Mouse (Mus musculus) left cerebral cortex, adult 18-20 months (tissue): ENCODE measurements at regions not wholly inside any gene's neighbourhood (a gene's known extent, or its start where the extent isn't known, plus 50 kb on each side); places are given as distances from the start of the nearest gene placed in this dataset.

Experiments
- DNase-seq, 2 experiments: peaks; one replicate each; pipeline ENCODE4 v3.0.0; 2021 to 2022; ENCODE audit warnings: low spot score in 2 of 2, mixed read lengths in 1 of 2

DNA sequence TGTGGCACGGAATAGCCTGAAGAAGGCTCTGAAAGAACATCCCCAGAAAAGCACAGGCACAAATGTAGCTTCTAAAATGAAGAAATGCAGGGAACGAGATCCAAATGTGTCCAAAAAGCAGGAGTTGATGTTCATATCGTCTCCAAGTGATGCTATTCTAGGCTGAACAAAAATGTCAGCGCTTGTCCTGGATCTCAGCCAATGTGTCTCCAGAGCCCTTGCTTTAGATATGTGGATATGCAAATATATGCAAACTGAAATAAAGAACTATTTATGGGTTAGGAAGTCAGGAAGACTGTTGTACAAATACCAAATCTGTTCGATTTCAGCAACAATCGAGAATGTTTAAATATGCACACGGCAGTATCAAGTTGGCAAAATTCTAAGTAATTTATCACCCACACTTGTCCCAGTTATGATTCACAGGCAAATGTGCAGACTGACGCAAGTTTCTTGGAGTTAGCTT lies 320.4 kb downstream of the Synb start:
- peak; percentile 47 to 51 for DNase-seq

DNA sequence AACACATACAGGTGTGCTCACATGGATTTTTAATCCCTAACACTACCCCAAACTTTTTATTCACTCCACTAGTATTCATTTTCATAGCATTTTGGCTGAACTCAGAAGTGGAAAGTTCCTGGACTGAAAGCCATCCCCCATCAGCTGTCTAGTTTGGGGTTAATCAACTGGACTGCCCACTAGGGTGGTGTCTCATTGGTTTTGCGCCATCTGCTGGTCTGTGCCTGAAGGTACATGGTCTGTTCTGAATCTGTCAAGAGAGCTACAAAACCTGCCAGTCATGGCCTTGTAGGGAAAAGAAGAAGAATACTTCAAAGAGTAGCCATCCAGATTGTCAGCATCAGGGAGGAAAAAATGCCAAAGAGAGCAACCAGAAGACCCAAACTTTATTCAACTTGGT lies 327.3 kb downstream of the Synb start:
- DNase-seq: peak; percentile 51 to 62

DNA sequence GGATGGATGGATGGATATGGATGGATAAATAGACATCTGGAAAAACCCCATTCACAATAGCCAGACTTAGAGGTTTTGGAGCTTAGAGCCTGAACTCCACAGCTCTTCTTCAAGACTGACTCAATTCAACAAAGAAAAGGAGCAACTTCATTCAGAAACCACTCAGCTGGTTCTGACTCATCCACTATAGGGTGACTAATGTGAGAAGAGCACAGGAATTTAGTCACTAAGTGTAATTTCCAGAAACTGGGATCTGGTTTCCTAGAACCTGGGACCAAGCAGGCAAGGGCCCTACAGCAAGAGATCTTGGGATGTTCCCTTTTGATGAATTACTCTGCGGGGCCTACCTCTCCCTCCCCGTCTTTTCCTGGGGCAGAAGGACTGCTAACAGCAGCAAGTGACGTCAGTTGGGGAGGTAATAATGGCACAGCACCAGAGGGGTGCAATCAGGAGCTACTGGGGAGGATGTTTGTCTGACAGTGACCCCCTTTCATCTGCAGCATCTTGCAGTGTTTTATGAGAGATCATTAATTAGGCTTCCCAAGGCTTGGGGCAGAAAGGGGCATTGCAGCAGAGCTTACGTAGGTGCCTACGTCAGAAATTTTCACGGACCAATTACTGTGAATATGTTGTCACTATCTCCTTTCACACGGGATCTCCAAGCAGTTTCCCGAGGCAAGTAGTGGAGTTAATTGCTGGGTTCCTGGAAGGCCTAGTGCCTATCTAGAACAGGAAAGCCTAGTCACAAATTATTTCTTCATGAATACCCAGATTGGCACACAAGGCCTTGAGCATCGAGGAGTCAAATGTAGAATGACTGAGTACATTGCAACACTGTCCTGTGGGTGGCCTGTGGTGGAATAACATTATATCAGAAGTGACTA lies 339.3 kb downstream of the Synb start:
- DNase-seq: no peak

DNA sequence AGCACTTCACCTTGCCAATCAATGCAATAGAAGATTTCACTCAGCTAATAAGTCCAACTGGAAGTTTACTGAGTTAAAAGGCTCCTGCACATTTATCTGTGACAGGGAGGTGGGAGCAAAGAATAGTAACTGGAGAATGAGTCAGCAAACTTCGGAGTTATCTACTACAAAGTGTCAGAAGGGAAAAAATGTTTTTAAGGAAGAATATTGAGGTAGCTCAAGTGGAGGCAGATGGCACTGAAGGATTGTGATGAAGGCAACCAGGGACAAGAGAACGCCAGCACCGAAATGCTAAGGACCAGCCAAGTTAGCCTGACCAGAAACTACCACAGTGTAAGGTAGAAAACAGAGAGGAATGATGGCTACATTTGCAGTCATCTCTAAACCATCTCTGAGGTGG lies 348.2 kb downstream of the Synb start:
- DNase-seq: peak in 1 of 2 experiments; percentile 4

DNA sequence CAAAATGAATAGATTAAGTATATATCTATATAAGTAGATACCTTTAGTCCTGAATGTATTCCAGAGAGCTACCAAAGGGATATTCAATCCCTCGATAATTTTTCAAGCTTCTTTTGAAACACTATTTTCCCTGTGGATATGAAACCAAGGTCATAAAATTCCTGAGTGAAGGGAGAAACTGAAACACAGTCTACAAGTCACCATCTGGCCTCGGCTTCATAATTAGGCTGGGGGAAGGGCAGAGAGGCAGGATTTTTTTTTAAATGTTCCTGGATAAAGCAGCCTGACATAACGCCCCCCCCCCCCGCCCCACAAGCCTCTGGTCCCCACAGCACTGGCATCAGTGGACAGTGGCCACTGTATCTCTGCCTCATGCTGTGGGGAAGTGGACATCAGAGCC lies 348.7 kb downstream of the Synb start:
- DNase-seq: no peak

DNA sequence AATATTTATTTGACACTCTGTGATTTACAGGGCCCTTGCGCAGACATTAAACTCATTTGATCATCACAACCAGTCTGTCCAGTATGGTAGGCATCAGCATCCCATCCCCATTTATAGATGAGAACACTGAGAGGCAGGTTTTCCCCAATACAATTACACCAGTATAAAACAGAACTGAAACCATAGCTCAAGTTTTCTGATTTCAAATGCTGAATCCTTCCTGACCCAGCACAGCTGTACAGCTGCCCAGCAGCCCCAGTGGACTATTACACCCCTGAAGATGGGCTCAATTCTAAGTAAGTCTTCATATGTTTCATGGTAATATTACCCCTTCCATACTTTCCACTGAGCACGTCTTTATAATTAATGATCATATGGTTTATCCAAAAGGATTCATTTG lies 352.3 kb downstream of the Synb start:
- no peak for DNase-seq

DNA sequence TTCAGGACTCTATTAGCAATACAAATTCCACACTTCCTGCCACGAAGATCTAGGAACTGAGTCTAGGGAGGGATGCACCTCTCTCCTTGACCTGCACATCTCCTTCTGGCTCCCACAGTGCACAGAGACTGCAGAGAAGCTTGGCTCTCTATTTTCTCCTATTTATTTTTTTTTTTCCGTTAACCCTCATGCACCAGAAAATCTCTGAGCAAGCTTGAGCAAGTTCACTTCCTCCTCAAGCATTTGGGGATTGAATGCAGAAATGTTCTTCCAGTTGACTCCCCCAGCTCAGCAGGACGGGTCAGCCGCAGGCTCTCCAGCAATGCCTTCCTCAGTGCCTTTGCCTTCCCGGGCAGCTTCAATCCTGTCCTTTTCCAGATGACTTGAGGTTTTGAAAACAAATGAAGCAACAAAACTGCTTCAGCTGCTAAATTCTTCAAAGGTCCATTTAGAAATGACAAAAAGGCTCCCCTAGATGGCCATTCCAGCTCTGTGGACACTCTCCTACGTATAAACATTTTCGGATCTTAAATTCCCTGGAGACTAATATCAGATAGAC lies 352.9 kb downstream of the Synb start:
- DNase-seq: no peak

DNA sequence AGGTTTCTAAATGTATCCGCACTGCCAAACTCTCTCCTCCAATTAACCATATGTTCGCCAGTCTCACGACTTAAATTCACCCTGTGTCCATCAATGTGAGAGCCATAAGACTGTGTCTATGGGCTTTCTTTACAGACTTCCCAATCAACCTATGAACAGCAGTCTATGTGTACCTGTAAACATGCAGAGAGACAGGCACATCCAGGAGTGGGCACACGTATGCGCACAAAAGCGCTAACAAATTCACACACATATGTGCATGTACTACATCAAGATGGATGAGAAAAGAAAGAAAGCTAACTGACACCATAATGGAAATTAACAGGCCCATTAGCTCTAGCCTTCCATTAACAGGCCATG lies 358.8 kb downstream of the Synb start:
- DNase-seq: no peak

DNA sequence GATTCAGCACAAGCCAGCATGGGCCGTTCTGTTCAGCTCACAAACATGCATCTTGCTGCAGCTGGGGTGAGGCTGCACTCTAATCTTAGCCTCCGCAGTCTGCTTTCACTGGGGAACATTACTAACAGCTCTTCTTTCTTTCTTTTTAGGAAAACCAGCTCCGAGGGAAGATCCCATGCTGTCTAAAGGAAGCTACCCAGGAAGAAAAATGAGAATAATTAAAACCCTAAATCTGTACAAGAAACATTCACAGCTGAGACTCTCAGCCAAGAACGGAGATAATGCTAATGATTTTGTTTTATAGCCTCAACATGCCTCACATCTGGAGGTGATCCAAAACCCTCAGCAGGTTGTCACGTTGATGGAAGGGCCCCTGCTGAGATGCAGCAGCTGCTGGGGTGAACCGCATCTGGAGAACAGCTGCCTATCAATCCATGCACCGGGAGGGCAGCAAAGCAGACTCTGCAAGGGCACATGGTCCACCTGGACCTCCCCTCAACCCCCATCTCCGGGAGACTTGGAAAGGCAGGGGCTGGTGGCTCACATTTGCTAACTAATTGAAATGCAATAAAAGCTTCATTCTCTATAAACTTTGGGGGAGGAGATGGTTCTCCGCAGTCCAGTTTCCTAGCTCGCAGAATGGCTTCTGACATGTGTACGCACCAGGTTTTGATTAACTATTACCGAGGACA lies 359.3 kb downstream of the Synb start:
- peak; percentile 55 to 70 for DNase-seq

DNA sequence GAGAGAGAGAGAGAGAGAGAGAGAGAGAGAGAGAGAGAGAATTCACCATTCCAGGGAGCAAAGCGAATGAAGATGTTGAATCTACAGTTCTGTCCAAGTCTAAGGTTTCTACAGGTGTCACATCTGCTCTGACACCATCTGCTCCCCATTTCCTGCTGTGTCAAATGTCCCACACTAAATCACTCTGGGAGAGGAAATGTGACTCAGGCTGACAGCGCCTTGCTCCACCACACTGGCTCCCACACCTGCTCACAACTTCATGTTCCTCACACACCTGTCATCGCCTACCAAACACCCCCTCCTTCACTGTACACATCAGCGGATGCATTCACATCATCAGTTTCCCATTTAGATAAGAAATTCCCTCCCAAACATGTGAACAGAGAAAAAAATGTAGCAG lies 366.3 kb downstream of the Synb start:
- no peak for DNase-seq

DNA sequence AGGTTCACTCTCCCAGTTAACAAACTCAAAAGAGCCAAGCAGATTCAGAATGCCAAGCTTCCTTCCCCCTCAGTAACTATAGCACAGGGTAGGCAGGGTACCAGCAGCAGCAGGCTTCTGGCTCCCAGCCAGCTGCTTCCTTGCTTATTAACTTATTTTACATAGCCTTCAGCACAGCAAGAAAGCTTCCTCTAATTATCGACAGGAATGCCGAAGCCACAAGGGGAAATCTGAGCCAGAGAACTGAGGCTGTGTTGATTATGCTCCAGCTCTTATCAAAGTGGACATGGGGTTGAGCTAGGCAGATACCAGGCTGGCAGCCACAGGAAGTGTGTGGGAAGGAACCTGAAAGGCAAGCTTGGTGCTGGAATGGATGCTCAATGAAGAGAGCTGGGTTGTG lies 371.0 kb downstream of the Synb start:
- DNase-seq: peak in 1 of 2 experiments; percentile 27

DNA sequence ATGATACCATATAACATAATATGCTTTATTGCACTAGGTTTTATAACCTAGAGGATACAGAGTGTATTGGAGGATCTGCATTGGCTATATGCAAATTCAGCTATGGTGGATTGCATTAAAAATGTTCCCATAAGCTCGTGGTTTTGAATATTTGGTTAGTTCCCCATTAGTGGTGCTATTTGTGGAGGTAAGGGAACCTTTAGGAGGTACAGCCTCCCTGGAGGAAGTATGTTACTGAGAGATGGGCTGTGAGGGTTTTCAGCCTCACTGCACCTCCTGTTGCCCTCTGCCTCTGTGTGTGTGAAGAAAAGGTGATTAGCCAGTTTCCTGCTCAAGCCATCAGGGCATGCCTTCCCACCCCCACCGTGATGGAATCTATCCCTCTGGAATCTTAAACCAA lies 372.1 kb downstream of the Synb start:
- no peak for DNase-seq

DNA sequence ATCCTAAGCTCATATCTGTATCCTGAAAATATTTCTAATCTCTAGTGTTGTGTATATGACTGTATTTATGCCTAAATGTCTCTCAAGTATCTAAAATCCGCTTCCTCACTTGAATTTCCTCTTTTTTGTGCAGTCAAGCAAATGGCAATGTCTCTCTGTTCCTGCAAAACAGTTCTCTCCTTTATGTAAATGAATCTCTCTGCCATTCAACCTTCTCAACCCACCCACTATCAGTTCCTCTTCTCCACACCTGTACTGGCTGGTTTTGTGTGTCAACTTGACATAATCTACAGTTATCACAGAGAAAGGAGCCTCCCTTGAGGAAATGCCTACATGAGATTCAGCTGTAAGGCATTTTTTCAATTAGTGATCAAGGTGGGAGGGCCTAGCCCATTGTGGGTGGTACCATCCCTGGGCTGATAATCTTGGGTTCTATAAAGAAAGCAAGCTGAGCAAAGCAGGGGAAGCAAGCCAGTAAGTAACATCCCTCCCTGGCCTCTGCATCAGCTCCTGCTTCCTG lies 375.5 kb downstream of the Synb start:
- DNase-seq: no peak

DNA sequence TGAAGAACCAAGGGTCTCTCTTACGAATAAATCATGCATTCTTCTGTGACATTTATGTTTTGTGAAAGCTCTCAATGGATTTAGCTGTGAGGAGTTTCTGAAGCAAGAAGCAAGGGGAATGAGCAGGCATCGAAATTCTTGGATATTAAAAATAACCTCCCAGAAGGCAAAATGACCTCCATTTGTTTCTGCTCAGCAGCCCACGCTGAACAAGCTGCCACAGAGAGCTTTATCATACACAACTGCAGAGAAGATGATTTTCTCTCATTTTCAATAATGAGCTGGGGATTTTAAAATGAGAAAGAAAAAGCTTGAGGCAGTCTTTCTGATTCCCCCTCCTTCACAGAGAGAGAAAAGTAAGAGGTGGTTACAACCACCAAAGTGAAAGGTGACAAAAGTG lies 394.2 kb downstream of the Synb start:
- DNase-seq: peak in 1 of 2 experiments; percentile 2

DNA sequence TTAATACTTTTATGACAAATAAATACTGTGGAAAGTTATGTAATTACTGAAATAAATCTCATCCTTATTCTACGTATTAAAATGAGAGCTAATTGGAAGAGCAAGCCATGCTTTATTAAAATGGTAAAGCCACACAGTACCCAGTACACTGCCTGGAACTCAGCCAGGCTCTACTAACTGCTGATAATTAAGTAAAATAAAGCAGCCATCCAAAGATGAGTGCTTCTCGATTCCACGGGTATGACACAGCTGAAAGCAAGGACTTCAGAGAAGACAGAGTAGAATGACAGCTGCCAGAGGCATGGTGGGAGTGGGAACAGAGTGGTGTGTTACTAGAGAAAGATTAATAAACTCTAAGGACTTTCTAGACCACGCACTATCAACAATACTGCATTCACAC lies 416.9 kb downstream of the Synb start:
- DNase-seq: no peak

DNA sequence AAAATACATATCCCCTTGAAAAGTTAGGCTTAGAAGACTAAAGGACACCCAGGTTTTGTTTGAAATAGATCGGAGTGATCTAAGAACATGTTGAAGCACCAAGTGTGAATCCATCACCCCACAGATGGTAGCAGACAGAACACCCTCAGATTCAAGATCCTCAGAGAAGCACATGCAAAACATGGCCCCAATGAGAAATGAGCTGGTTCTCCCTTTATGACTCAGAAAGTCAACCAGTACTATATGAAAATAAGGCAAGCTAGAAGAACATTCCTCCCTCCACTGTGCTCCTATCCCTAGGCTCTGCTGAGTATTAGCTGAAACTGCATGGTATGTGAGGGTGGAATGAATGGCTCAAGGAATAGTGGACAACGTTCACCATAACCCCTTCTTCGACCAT lies 433.0 kb downstream of the Synb start:
- no peak for DNase-seq

DNA sequence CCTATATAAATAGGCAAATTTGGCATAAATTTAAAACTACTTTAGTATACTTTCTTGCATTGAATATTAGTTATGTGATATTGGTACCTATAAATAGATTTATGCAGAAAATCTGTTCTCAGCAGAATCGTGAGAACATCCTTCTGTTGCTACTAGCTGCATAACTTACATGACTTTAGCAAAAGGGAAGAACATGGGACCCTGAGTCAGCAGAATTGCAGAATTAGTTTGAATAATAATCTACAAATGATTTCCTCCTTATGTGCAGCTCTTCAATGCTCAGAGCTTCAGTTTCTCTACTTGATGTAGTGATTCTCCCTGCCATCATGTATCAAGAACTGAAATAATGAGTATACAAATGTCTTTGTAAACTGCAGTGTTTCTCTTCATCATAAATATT lies 436.2 kb downstream of the Synb start:
- no peak for DNase-seq

DNA sequence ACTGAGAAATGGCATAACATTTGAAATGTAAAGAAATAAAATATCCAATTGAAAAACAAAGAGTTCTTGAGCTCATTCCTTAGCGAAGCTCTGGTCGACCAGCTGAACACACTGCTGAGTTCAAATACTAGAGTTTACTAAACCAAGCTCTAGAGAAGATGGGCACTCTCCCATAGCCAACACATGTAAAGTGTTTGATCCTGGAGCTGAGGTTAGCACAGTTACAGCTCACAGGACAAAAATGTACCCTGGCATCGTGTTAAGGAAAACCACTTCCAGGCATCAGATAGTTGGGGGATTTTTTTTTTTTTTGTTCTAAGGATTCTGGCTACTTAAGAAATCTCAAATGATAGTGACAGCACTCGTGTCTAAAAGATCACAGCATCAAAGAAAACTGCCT lies 445.6 kb downstream of the Synb start:
- DNase-seq: no peak

DNA sequence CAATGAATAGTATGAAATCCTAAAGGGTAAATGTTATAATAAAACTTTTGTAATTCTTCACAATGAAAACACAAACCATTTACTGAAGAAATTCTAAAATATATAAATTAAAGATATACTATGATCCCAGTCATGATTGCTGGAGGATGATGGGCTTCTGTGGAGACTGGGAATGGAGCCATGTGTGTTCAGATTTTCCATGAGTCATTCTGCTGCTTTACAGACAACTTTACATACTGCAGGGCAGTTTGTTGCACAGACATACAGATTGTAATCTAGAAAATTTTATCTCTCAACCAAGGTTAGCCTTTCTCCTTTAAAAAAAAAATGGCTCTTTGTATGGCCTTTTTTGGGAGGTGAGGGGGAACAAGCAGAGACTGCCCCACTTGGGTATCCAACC lies 446.5 kb downstream of the Synb start:
- peak; percentile 23 to 27 for DNase-seq

DNA sequence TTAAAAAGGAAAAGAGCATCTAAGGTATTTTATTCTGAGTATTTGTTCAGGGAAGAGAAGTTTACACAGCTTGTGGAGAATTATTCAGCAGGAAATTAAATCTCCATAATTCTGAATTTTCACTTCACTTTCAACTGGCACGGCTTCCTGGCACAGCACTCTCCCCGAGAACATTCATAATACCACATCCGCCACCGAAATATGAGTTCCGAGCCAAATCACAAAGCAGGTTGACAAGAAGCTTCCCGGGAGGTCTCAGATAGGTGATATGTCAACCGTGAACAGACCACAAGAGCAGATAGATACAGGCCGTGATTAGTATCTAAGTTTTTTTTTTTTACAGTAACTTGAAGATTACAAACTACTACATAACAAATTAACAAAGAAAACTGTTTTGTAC lies 473.9 kb downstream of the Synb start:
- no peak for DNase-seq

DNA sequence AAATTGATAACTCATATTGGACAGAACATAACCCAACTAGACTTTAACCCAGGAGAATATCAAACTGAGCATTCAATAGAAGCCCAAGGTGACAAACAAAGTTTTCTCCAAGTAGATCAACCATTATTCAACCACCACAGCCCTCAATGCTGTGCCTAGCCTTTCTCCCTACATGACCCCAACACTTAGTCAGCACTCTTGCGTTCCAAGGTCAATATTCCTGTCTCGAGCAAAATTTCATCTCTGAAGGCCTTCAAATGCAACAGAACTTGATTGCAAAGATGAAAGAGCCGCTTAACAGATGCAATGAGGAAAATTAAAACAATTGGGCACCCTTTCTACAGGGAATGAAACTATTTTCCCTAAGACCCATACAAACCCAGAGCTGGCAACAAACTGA lies 485.1 kb downstream of the Synb start:
- no peak for DNase-seq

DNA sequence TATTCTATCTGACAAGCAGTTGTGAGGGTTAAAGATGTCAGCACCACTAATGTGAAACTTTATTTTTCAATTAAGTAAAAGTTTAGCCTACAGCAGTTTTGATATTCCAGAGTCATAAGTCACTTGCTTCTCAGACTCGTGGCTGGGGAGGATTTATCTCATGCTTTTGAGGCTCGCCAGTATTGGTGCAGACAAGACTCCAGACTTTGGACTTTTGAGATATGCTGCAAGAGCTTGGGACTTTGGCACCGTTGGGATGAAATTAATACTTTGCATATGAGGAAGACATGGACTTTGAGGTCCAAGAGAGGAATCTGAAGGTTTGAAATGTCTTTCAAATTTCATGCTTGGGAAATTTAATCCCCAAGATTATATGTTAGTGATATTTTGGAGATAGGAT lies 486.2 kb downstream of the Synb start:
- DNase-seq: no peak
